Mouse (Mus musculus) stomach, embryonic 16.5 days (tissue): Measurements from ENCODE around the gene Atp4a. TPM values are rescaled to one million over a fixed set of nuclear protein-coding genes. Genes with fewer than 3 reads are reported as not detected.

Experiments used
- ATAC-seq: fragments of 200-750 bp; cut with Nextera tagmentation; 2 replicates; pipeline ENCODE4 v1.8.0; 2017; ENCODE audit warnings: moderate number of reproducible peaks, moderate TSS enrichment; ENCODE audit not compliant: insufficient read depth, low FRiP score
- H3K27ac ChIP-seq: fragments of 300-500 bp; sonication (generic); 2 replicates; pipeline ENCODE4 v1.5.1; 2014; ENCODE audit warnings: low read length
- H3K27me3 ChIP-seq: fragments of 300-500 bp; sonication (generic); 2 replicates; pipeline ENCODE4 v1.6.1; 2014; ENCODE audit warnings: low read length, control low read depth, mixed read lengths; ENCODE audit not compliant: control insufficient read depth, insufficient read depth
- H3K36me3 ChIP-seq: fragments of 300-500 bp; sonication (generic); 2 replicates; pipeline ENCODE4 v1.6.1; 2014; ENCODE audit warnings: low read length; ENCODE audit not compliant: control insufficient read depth, insufficient read depth
- H3K4me1 ChIP-seq: fragments of 300-500 bp; sonication (generic); 2 replicates; pipeline ENCODE4 v1.6.1; 2014; ENCODE audit warnings: low read length, control low read depth, mixed read lengths; ENCODE audit not compliant: control insufficient read depth, insufficient read depth
- H3K4me2 ChIP-seq: fragments of 300-500 bp; sonication (generic); 2 replicates; pipeline ENCODE4 v1.6.1; 2014; ENCODE audit warnings: low read depth, low read length, mixed read lengths
- H3K4me3 ChIP-seq: fragments of 300-500 bp; sonication (generic); replicated peaks from 2 replicates; pipeline ENCODE4 v1.5.1; 2014; ENCODE audit warnings: mild to moderate bottlenecking, low read length
- H3K9ac ChIP-seq: fragments of 300-500 bp; sonication (generic); 2 replicates; pipeline ENCODE4 v1.6.1; 2014; ENCODE audit warnings: low read length
- H3K9me3 ChIP-seq: fragments of 300-500 bp; sonication (generic); replicated peaks from 2 replicates; pipeline ENCODE4 v1.6.1; 2016; ENCODE audit warnings: low read length, control low read depth; ENCODE audit not compliant: control insufficient read depth
- WGBS: fragments of 180-500 bp; shearing (Covaris S2); extraction: QIAGEN DNeasy Blood & Tissue Kit; methylation state at CpG from one replicate; pipeline ENCODE4 v1.1.7; 2014; 5-methylcytosine and 5-hydroxymethylcytosine counted together
- polyA plus RNA-seq: library from polyadenylated mRNA; unstranded; fragments of >200 nt; fragmentation: Nextera tagmentation; extraction: Ambion mirVana; gene quantifications from 2 replicates; pipeline ENCODE4 v1.2.1, GENCODE M21; 2015

Atp4a gene
- polyA plus RNA-seq = 22.3 and 44.6 TPM in 2 replicates

- no peaks in the 10 kb centered on the region for H3K36me3 ChIP-seq
- H3K9me3 ChIP-seq = no peaks in the 10 kb centered on the region
- peaks cover 3% of the 10 kb centered on the region for H3K4me1 ChIP-seq
- 70% methylated on average over 3 of the region's 3 CpGs for WGBS
- H3K4me3 ChIP-seq = no peak within 1 kb of the TSS
- H3K9ac ChIP-seq = no peak within 1 kb of the TSS
- no peak within 1 kb of the TSS for H3K27ac ChIP-seq
- ATAC-seq = no peak
- H3K27me3 ChIP-seq = peaks cover 11% of the 10 kb centered on the region
- no peak within 1 kb of the TSS for H3K4me2 ChIP-seq
Observed at GRCm38 (mm10) chr7:30711942-30712341, at the start of gene Atp4a. Gene Atp4a, plus strand, starts transcription at chr7:30712209.

DNA sequence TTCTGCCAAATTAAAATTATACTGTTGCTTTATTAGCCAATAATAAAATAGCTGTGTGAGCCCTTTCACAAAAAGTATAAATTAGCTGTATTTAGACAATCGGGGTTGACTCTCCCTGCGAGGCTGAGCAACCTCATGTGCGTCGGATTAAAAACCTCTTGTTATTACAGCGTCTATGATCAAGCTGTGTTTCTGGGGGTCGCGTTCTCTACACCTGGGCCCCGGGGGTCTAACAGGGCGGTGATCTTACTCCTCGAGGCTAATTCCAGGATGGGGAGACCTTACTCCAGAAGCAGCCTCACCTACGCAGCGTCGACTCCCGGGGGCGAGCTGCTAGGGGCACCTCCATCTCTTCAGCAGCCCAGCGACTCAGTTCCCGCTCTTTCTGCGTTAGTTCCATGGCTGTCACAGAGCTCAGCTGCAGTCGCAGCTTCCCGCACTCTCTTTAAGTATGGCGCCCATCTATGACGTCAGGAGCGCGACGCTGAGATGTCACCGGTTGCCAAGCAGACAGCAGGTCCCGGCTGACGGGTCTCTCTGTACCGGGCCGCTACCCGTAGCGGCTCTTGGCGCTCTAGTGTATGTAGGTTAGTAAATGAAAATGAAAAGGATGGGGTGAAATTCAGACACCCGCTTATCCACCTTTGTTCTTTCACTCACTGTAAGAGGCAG, 47.3 kb upstream of the Atp4a start, which contains the start of gene Haus5:
Gene Haus5, minus strand, starts transcription at position 466 of the 672 bp plus-strand sequence.
- peak within 1 kb of the TSS; percentile 82 for H3K4me2 ChIP-seq
- H3K36me3 ChIP-seq = no peaks in the 10 kb centered on the region; the same call in 1 of the 2 replicates
- H3K27ac ChIP-seq = no peak within 1 kb of the TSS
- H3K9me3 ChIP-seq = no peaks in the 10 kb centered on the region
- H3K4me1 ChIP-seq = no peaks in the 10 kb centered on the region
- under 1% methylated on average over 34 of the region's 34 CpGs for WGBS
- peak within 1 kb of the TSS; percentile 79 for H3K4me3 ChIP-seq
- peak within 1 kb of the TSS; percentile 90 for H3K9ac ChIP-seq
- H3K27me3 ChIP-seq = no peaks in the 10 kb centered on the region
- ATAC-seq = peak; percentile 92

GRCm38 (mm10) chr7:30665321-30665720, 46.7 kb upstream of the Atp4a start:
- 6% methylated on average over 11 of the region's 11 CpGs for WGBS
- Histone ChIP-seq H3K4me1 (no peaks in the 10 kb centered on the region), H3K36me3 (no peaks in the 10 kb centered on the region; the same call in 1 of the 2 replicates), H3K4me3 (peak overlapping the region; percentile 79), H3K27ac (no peak overlapping the region), H3K4me2 (peak overlapping the region; percentile 82), H3K9ac (peak overlapping the region; percentile 90), H3K27me3 (no peaks in the 10 kb centered on the region), H3K9me3 (no peaks in the 10 kb centered on the region)
- peak; percentile 41; the same call in 1 of the 2 replicates for ATAC-seq

DNA sequence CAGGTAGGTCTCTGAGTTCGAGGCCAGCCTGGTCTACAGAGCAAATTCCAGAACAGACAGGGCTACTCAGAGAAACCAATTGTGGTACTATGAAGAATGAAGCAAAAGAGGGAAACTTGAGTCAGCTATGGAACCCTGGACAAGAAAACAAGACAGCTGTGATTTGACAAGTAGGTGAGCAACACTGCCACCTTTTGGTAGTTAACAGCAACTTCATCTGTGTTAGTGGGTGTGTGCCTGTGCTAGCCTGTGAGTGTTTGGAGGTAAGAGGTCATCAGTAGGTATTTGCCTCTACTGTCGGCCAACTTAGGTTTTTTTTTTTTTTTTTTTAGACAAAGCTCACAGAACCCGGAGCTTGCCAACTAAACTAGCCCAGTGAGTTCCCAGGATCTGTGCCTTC, 42.8 kb upstream of the Atp4a start:
- Histone ChIP-seq H3K27me3 (no peaks in the 10 kb centered on the region), H3K4me1 (no peaks in the 10 kb centered on the region), H3K36me3 (no peaks in the 10 kb centered on the region), H3K27ac (no peak overlapping the region), H3K4me2 (no peak overlapping the region), H3K4me3 (no peak overlapping the region), H3K9me3 (no peaks in the 10 kb centered on the region), H3K9ac (no peak overlapping the region)
- no peak for ATAC-seq
- 48% methylated on average over 3 of the region's 3 CpGs for WGBS

DNA sequence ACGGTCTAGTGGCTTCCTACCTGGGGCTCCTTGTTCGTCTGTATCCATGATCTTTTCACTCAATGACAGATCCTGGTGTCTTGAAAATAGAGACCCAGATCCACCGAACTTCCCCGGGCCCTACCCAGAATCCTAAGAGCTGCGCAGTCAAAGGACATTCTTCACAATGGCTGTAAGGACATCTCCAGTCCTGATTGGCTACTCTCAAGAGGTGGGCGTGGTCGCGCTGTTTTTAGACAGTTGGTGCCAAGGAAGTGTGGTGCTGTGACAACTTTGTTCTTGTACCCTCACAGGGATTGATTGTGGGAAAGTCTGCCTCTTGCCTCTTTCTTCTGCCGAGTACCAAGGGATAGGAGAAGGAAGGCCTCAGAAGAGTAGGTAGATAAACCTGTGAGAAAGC, 40.5 kb upstream of the Atp4a start, which contains the start of gene Pmis2:
Gene Pmis2, minus strand, starts transcription at position 126 of the 400 bp plus-strand sequence.
- Histone ChIP-seq H3K4me1 (no peaks in the 10 kb centered on the region), H3K36me3 (no peaks in the 10 kb centered on the region), H3K4me3 (no peak within 1 kb of the TSS), H3K27me3 (no peaks in the 10 kb centered on the region), H3K9ac (no peak within 1 kb of the TSS), H3K4me2 (no peak within 1 kb of the TSS), H3K27ac (no peak within 1 kb of the TSS), H3K9me3 (no peaks in the 10 kb centered on the region)
- ATAC-seq = no peak
- WGBS = 69% methylated on average over 9 of the region's 9 CpGs

DNA sequence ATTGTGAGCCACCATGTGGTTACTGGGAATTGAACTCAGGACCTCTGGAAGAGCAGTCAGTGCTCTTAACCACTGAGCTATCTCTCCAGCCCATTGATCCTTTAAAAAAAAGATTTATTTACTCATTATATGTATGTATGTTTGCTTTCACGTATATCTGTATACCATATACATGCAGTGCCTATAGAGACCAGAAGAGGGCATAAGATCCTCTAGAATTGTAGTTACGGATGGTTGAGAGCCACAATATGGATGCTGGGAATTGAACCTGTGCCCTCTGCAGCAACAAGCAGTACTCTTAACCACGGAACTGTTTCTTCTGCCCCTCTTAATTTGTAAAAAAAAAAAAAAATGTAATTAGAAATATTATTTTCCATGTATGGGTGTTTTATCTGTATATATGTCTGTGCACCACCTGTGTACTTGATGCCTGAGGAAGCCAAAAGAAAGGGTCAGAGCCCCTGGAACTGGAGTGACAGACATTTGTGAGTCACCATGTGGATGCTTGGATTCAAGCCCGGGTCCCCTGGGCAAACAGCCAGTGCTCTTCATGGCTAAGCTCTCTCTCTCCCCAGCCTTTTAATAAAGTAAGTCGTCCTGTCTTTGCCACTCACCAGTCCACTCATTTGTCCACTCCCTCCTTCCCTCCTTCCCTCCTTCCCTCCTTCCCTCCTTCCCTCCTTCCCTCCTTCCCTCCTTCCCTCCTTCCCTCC, 33.6 kb upstream of the Atp4a start:
- Histone ChIP-seq H3K27ac (no peak overlapping the region), H3K27me3 (no peaks in the 10 kb centered on the region), H3K4me2 (no peak overlapping the region), H3K9me3 (no peaks in the 10 kb centered on the region; the same call in 1 of the 2 replicates), H3K9ac (no peak overlapping the region), H3K4me1 (no peaks in the 10 kb centered on the region), H3K4me3 (no peak overlapping the region), H3K36me3 (no peaks in the 10 kb centered on the region)
- 52% methylated on average over 5 of the region's 5 CpGs for WGBS
- ATAC-seq = no peak

- Histone ChIP-seq H3K9ac (no peak overlapping the region), H3K27me3 (no peaks in the 10 kb centered on the region), H3K4me2 (no peak overlapping the region), H3K27ac (no peak overlapping the region), H3K4me3 (no peak overlapping the region), H3K36me3 (no peaks in the 10 kb centered on the region), H3K9me3 (no peaks in the 10 kb centered on the region; the same call in 1 of the 2 replicates), H3K4me1 (no peaks in the 10 kb centered on the region)
- ATAC-seq = no peak
- WGBS = 53% methylated on average over 5 of the region's 5 CpGs
Observed at GRCm38 (mm10) chr7:30681897-30682296, 30.1 kb upstream of the Atp4a start.

DNA sequence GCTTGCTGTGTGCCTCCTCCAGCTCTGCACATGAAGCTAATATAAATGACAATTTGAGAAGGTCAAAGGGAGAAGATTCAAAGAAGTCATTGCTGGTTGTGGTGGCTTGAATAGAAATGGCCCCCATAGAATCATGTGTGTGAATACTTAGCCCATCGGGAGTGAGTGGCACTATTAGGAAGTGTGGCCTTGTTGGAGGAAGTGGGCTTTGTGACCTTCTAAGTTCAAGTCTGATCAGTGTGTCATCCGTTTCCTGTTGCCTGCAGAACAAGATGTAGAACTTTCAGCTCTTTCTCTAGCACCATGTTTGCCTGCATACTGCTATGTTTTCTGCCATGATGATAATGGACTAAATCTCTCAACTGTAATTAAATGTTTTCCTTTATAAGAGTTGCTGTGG, 28.6 kb upstream of the Atp4a start:
- H3K4me1 ChIP-seq = 0 out of 2 replicates have a peak, but pooled peaks cover 6% of the 10 kb centered on the region
- H3K4me3 ChIP-seq = no peak overlapping the region
- H3K36me3 ChIP-seq = no peaks in the 10 kb centered on the region
- H3K9ac ChIP-seq = no peak overlapping the region
- ATAC-seq = no peak
- H3K27me3 ChIP-seq = no peaks in the 10 kb centered on the region
- H3K4me2 ChIP-seq = no peak overlapping the region
- WGBS = 68% methylated on average over 2 of the region's 2 CpGs
- no peak overlapping the region for H3K27ac ChIP-seq
- no peaks in the 10 kb centered on the region; the same call in 1 of the 2 replicates for H3K9me3 ChIP-seq

DNA sequence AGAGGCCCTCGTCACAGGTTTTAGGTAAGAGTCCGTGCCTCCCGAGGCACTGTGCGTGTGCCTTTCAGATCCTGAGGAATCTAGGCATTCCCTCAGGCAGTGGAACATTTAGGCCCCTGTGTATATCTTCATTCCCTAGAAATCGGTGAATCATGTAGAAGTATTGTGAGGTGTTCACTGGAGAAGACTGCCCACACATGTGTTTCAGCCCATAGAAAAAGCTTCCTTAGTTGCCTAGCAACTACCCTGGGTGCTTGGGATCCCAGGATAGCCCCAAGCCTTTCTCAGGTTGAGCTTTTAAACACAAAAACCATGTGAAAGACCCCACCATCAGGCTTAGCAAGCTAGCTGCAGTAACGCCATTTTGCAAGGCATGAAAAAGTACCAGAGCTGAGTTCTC, 23.7 kb upstream of the Atp4a start:
- no peak overlapping the region for H3K4me2 ChIP-seq
- no peak for ATAC-seq
- H3K36me3 ChIP-seq = no peaks in the 10 kb centered on the region
- H3K9ac ChIP-seq = no peak overlapping the region; the same call in 1 of the 2 replicates
- H3K9me3 ChIP-seq = no peaks in the 10 kb centered on the region
- H3K4me1 ChIP-seq = 0 out of 2 replicates have a peak, but pooled peaks cover 6% of the 10 kb centered on the region
- no peak overlapping the region for H3K4me3 ChIP-seq
- 70% methylated on average over 6 of the region's 6 CpGs for WGBS
- H3K27ac ChIP-seq = peak overlapping the region; percentile 55
- H3K27me3 ChIP-seq = no peaks in the 10 kb centered on the region
